Mouse (Mus musculus): ENCODE data around the gene Flot2. TPM values are rescaled to one million over a fixed set of nuclear protein-coding genes. Genes with fewer than 3 reads are reported as not detected.
A peak's percentile ranks its signal among the peaks of the same experiment; 100 is the strongest.
"Not testable (repeated sequence)": the region's sequence is repeated elsewhere in the genome, so short reads cannot be mapped to it uniquely, and the experiment has no call there.

The Flot2 gene
- polyA plus RNA-seq, 2 experiments = 49.1 to 68.5 TPM

- peaks cover 40% of the 10 kb centered on the region for H3K36me3 ChIP-seq (ENCODE audit: control insufficient read depth, insufficient read depth, low read length)
- no peak for TF ChIP-seq POLR2A (IDR thresholded peaks at IDR 0.05; ENCODE audit: borderline replicate concordance, extremely low read depth, insufficient read depth, insufficient read length)
- no peak for ATAC-seq (ENCODE audit: low FRiP score, low read depth)
- WGBS = 12% methylated on average over 5 of the region's 5 CpGs
- H3K9ac ChIP-seq (ENCODE audit: low read depth, low read length, severe bottlenecking) = peak overlapping the region; percentile 81
- H3K4me3 ChIP-seq (replicated peaks; ENCODE audit: low read length) = peak overlapping the region; percentile 68
- H3K27ac ChIP-seq (replicated peaks; ENCODE audit: low read depth, low read length) = 0 out of 2 replicates have a peak overlapping the region, but pooled peaks have one; percentile 87
- peaks cover 13% of the 10 kb centered on the region for H3K4me1 ChIP-seq (ENCODE audit: control insufficient read depth, insufficient read depth, low read length)
- no peaks in the 10 kb centered on the region for H3K9me3 ChIP-seq (ENCODE audit: control insufficient read depth, low read length)
- DNase-seq (ENCODE audit: low spot score) = no peak
- peak overlapping the region; percentile 72 for H3K4me2 ChIP-seq (replicated peaks; ENCODE audit: low read depth, low read length, severe bottlenecking)
- no peaks in the 10 kb centered on the region for H3K27me3 ChIP-seq (ENCODE audit: control insufficient read depth, insufficient read depth, low read length)
Measured at GRCm38 (mm10) chr11:78032809-78033195, 4.9 kb upstream of the Flot2 start.

- ATAC-seq (ENCODE audit: low FRiP score, low read depth) (no peak), DNase-seq (ENCODE audit: low spot score) (no peak)
- Histone ChIP-seq H3K4me3 (replicated peaks; ENCODE audit: low read length) (no peak overlapping the region), H3K4me1 (ENCODE audit: control insufficient read depth, insufficient read depth, low read length) (peaks cover 20% of the 10 kb centered on the region), H3K4me2 (replicated peaks; ENCODE audit: low read depth, low read length, severe bottlenecking) (no peak overlapping the region), H3K27me3 (ENCODE audit: control insufficient read depth, insufficient read depth, low read length) (no peaks in the 10 kb centered on the region), H3K36me3 (ENCODE audit: control insufficient read depth, insufficient read depth, low read length) (peaks cover 27% of the 10 kb centered on the region), H3K9me3 (ENCODE audit: control insufficient read depth, low read length) (no peaks in the 10 kb centered on the region), H3K27ac (replicated peaks; ENCODE audit: low read depth, low read length) (no peak overlapping the region), H3K9ac (ENCODE audit: low read depth, low read length, severe bottlenecking) (no peak overlapping the region)
- no peak for TF ChIP-seq POLR2A (IDR thresholded peaks at IDR 0.05; ENCODE audit: borderline replicate concordance, extremely low read depth, insufficient read depth, insufficient read length)
- 92% methylated on average over 22 of the region's 23 CpGs for WGBS
Measured at GRCm38 (mm10) chr11:78033931-78034617, 3.7 kb upstream of the Flot2 start.

- Histone ChIP-seq H3K9me3 (ENCODE audit: control insufficient read depth, low read length) (no peaks in the 10 kb centered on the region), H3K27ac (replicated peaks; ENCODE audit: low read depth, low read length) (no peak overlapping the region), H3K9ac (ENCODE audit: low read depth, low read length, severe bottlenecking) (no peak overlapping the region), H3K4me2 (replicated peaks; ENCODE audit: low read depth, low read length, severe bottlenecking) (no peak overlapping the region), H3K4me1 (ENCODE audit: control insufficient read depth, insufficient read depth, low read length) (peaks cover 17% of the 10 kb centered on the region), H3K27me3 (ENCODE audit: control insufficient read depth, insufficient read depth, low read length) (no peaks in the 10 kb centered on the region), H3K36me3 (ENCODE audit: control insufficient read depth, insufficient read depth, low read length) (peaks cover 15% of the 10 kb centered on the region), H3K4me3 (replicated peaks; ENCODE audit: low read length) (no peak overlapping the region)
- 84% methylated on average over 10 of the region's 10 CpGs for WGBS
- ATAC-seq (ENCODE audit: low FRiP score, low read depth) (no peak), DNase-seq (ENCODE audit: low spot score) (no peak)
- no peak for TF ChIP-seq POLR2A (IDR thresholded peaks at IDR 0.05; ENCODE audit: borderline replicate concordance, extremely low read depth, insufficient read depth, insufficient read length)
Measured at GRCm38 (mm10) chr11:78036791-78037190, 940 bp upstream of the Flot2 start.

- no peak overlapping the region for H3K27ac ChIP-seq (replicated peaks; ENCODE audit: low read depth, low read length)
- no peak overlapping the region for H3K9ac ChIP-seq (ENCODE audit: low read depth, low read length, severe bottlenecking)
- no peak for TF ChIP-seq POLR2A (IDR thresholded peaks at IDR 0.05; ENCODE audit: borderline replicate concordance, extremely low read depth, insufficient read depth, insufficient read length)
- 68% methylated on average over 2 of the region's 2 CpGs for WGBS
- DNase-seq (ENCODE audit: low spot score) = no peak
- no peak overlapping the region for H3K4me3 ChIP-seq (replicated peaks; ENCODE audit: low read length)
- ATAC-seq (ENCODE audit: low FRiP score, low read depth) = no peak
- no peaks in the 10 kb centered on the region for H3K27me3 ChIP-seq (ENCODE audit: control insufficient read depth, insufficient read depth, low read length)
- H3K36me3 ChIP-seq (ENCODE audit: control insufficient read depth, insufficient read depth, low read length) = no peaks in the 10 kb centered on the region
- no peak overlapping the region for H3K4me2 ChIP-seq (replicated peaks; ENCODE audit: low read depth, low read length, severe bottlenecking)
- no peaks in the 10 kb centered on the region for H3K9me3 ChIP-seq (ENCODE audit: control insufficient read depth, low read length)
- peaks cover 13% of the 10 kb centered on the region for H3K4me1 ChIP-seq (ENCODE audit: control insufficient read depth, insufficient read depth, low read length)
Measured at GRCm38 (mm10) chr11:78040878-78041277, 3.1 kb downstream of the Flot2 start.

- H3K9me3 ChIP-seq (ENCODE audit: control insufficient read depth, low read length); H3K4me3 ChIP-seq (replicated peaks; ENCODE audit: low read length); H3K9ac ChIP-seq (ENCODE audit: low read depth, low read length, severe bottlenecking); H3K27ac ChIP-seq (replicated peaks; ENCODE audit: low read depth, low read length); H3K36me3 ChIP-seq (ENCODE audit: control insufficient read depth, insufficient read depth, low read length); H3K27me3 ChIP-seq (ENCODE audit: control insufficient read depth, insufficient read depth, low read length); DNase-seq (ENCODE audit: low spot score); H3K4me2 ChIP-seq (replicated peaks; ENCODE audit: low read depth, low read length, severe bottlenecking); ATAC-seq (ENCODE audit: low FRiP score, low read depth): not testable (repeated sequence)
- peaks cover 12% of the 10 kb centered on the region for H3K4me1 ChIP-seq (ENCODE audit: control insufficient read depth, insufficient read depth, low read length)
- 96% methylated on average over 4 of the region's 4 CpGs for WGBS
Measured at GRCm38 (mm10) chr11:78042290-78042870, 4.6 kb downstream of the Flot2 start.

Measured in limb, embryonic 14.5 days (tissue).